ENCODE assay signal across 8 mouse cellular contexts in genomic region chr2:152727795-152728510, GRCm38 (mm10). TPM values are rescaled to one million over a fixed set of nuclear protein-coding genes. Genes with fewer than 3 reads are reported as not detected.
DNase-seq lines count a peak whose midpoint lies in the region; ATAC-seq lines count a peak whose summit lies in the region.

No protein-coding gene starts in this region.

- peak; percentile 53 for DNase-seq in adrenal gland, postnatal 14 days
- no peak for DNase-seq in adrenal gland, postnatal 25 days
- DNase-seq in gastrocnemius, postnatal 25 days: peak; percentile 57
- peak; percentile 69 for DNase-seq in kidney, adult 11 months
- DNase-seq in lung, adult 18-20 months: peak; percentile 76 to 85
- no peak for DNase-seq in cerebellum, postnatal 10 days
- DNase-seq in urinary bladder, postnatal 14 days (ENCODE audit: low spot score): no peak

- ATAC-seq in granulocyte monocyte progenitor cell, adult 5-6 weeks (replicated peaks; ENCODE audit: poor library complexity, severe bottlenecking): no peak

RNA-seq across cellular contexts. Expression of gene Id1, which starts 8.1 kb away (rescaled TPM):
- 136 and 138 TPM in 2 replicates for total RNA-seq in adrenal gland, postnatal 14 days (2021)
- 73.3 and 81.1 TPM in 2 replicates for total RNA-seq in adrenal gland, postnatal 25 days (2021)
- total RNA-seq in gastrocnemius, postnatal 25 days (2021): 10 to 100 TPM in 1 of 2 experiments, 1 to 10 TPM in 1; 9.7 to 14.0 TPM
- 5.5 and 7.6 TPM in 2 replicates for total RNA-seq in granulocyte monocyte progenitor cell, adult 5-6 weeks (2014; fragmentation: Nextera tagmentation)
- 5.0 and 6.6 TPM in 2 replicates for total RNA-seq in granulocyte monocyte progenitor cell, adult 5-6 weeks (2017)

RNA-seq across cellular contexts. Expression of gene Cox4i2, which starts 26.0 kb away (rescaled TPM):
- total RNA-seq in adrenal gland, postnatal 14 days (2021): 6.3 and 7.7 TPM in 2 replicates
- 4.2 and 4.3 TPM in 2 replicates for total RNA-seq in adrenal gland, postnatal 25 days (2021)
- 1 to 10 TPM; 2.2 to 2.7 TPM for total RNA-seq in gastrocnemius, postnatal 25 days (2021)
- 6.8 and 13.0 TPM in 2 replicates for total RNA-seq in granulocyte monocyte progenitor cell, adult 5-6 weeks (2014; fragmentation: Nextera tagmentation)
- 6.0 TPM in 1 of 2 replicates, not detected in the other for total RNA-seq in granulocyte monocyte progenitor cell, adult 5-6 weeks (2017)

RNA-seq across cellular contexts. Expression of gene Mcts2, which starts 41.1 kb away (rescaled TPM):
- 26.6 and 28.0 TPM in 2 replicates for total RNA-seq in adrenal gland, postnatal 14 days (2021)
- 34.2 and 37.9 TPM in 2 replicates for total RNA-seq in adrenal gland, postnatal 25 days (2021)
- total RNA-seq in gastrocnemius, postnatal 25 days (2021): 10 to 100 TPM; 11.3 to 11.5 TPM
- total RNA-seq in granulocyte monocyte progenitor cell, adult 5-6 weeks (2014; fragmentation: Nextera tagmentation): 11.7 and 14.5 TPM in 2 replicates
- total RNA-seq in granulocyte monocyte progenitor cell, adult 5-6 weeks (2017): 5.7 and 10.9 TPM in 2 replicates

RNA-seq across cellular contexts. Expression of gene H13, which starts 58.7 kb away (rescaled TPM):
- total RNA-seq in adrenal gland, postnatal 14 days (2021): 123 and 139 TPM in 2 replicates
- total RNA-seq in adrenal gland, postnatal 25 days (2021): 149 and 153 TPM in 2 replicates
- total RNA-seq in gastrocnemius, postnatal 25 days (2021): 10 to 100 TPM; 29.5 to 38.6 TPM
- 180 and 213 TPM in 2 replicates for total RNA-seq in granulocyte monocyte progenitor cell, adult 5-6 weeks (2014; fragmentation: Nextera tagmentation)
- total RNA-seq in granulocyte monocyte progenitor cell, adult 5-6 weeks (2017): 150 and 235 TPM in 2 replicates

Comparison
In these comparisons a context has a peak if more than half of its experiments do, and no peak if none do; other contexts are left out.
1. DNase-seq: peak in adrenal gland, postnatal 14 days (single experiment), gastrocnemius, postnatal 25 days (single experiment), kidney, adult 11 months (single experiment) and lung, adult 18-20 months (2 of 2); none in adrenal gland, postnatal 25 days (single experiment), cerebellum, postnatal 10 days (0 of 2) and urinary bladder, postnatal 14 days (single experiment).